Mouse (Mus musculus): ENCODE measurements around the gene Chd4.

GRCm38 (mm10) chr6:125170194-125170593 lies 74.4 kb downstream of the Chd4 start:
- no peak for TF ChIP-seq CTCF (conservative IDR thresholded peaks at IDR 0.05; ENCODE audit: low read length)
- no peak for TF ChIP-seq NANOG (IDR thresholded peaks at IDR 0.05; ENCODE audit: borderline replicate concordance, low read length)
